Mouse (Mus musculus): Measurements from ENCODE around the gene Vegfa. TPM values are rescaled to one million over a fixed set of nuclear protein-coding genes. Genes with fewer than 3 reads are reported as not detected.

Vegfa gene
- polyA plus RNA-seq, 1 experiment from 2014 or later, result 6.0 TPM

GRCm38 (mm10) chr17:46025207-46025606 lies 7.0 kb downstream of the Vegfa start:
- Histone ChIP-seq H3K36me3 (peaks cover 54% of the 10 kb centered on the region), H3K4me1 (replicated peaks) (peaks cover 66% of the 10 kb centered on the region), H3K27ac (no peak overlapping the region)

GRCm38 (mm10) chr17:46024192-46024591 lies 8.0 kb downstream of the Vegfa start:
- Histone ChIP-seq H3K9me3 (replicated peaks) (no peaks in the 10 kb centered on the region), H3K9ac (no peak overlapping the region), H3K4me2 (no peak overlapping the region), H3K36me3 (peaks cover 63% of the 10 kb centered on the region), H3K27ac (no peak overlapping the region), H3K4me1 (replicated peaks) (peaks cover 63% of the 10 kb centered on the region), H3K27me3 (no peaks in the 10 kb centered on the region), H3K4me3 (no peak overlapping the region)
- no peak for ATAC-seq (replicated peaks; ENCODE audit: insufficient number of reproducible peaks, insufficient read depth, low FRiP score, low read depth)
- WGBS, result 87% methylated on average over 5 of the region's 5 CpGs

More at GRCm38 (mm10) chr17:46025207-46025606, 7.0 kb downstream of the Vegfa start:
- no peak overlapping the region for H3K9ac ChIP-seq
- H3K27me3 ChIP-seq, result no peaks in the 10 kb centered on the region
- 93% methylated on average over 15 of the region's 15 CpGs for WGBS
- ATAC-seq (replicated peaks; ENCODE audit: insufficient number of reproducible peaks, insufficient read depth, low FRiP score, low read depth), result no peak
- no peak overlapping the region for H3K4me3 ChIP-seq
- no peak overlapping the region for H3K4me2 ChIP-seq
- H3K9me3 ChIP-seq (replicated peaks), result no peaks in the 10 kb centered on the region

GRCm38 (mm10) chr17:46023572-46023971 lies 8.6 kb downstream of the Vegfa start:
- Histone ChIP-seq H3K9me3 (replicated peaks) (no peaks in the 10 kb centered on the region), H3K36me3 (peaks cover 68% of the 10 kb centered on the region), H3K4me3 (no peak overlapping the region), H3K4me2 (no peak overlapping the region), H3K27ac (no peak overlapping the region), H3K27me3 (no peaks in the 10 kb centered on the region), H3K4me1 (replicated peaks) (peaks cover 60% of the 10 kb centered on the region), H3K9ac (no peak overlapping the region)
- ATAC-seq (replicated peaks; ENCODE audit: insufficient number of reproducible peaks, insufficient read depth, low FRiP score, low read depth), result no peak
- 91% methylated on average over 8 of the region's 8 CpGs for WGBS

- H3K27me3 ChIP-seq, result no peaks in the 10 kb centered on the region
- ATAC-seq (replicated peaks; ENCODE audit: insufficient number of reproducible peaks, insufficient read depth, low FRiP score, low read depth), result no peak
- no peak overlapping the region for H3K27ac ChIP-seq
- no peak overlapping the region for H3K9ac ChIP-seq
- H3K4me1 ChIP-seq (replicated peaks), result peaks cover 59% of the 10 kb centered on the region
- WGBS, result 59% methylated on average over 6 of the region's 6 CpGs
- no peak overlapping the region for H3K4me3 ChIP-seq
- H3K4me2 ChIP-seq, result no peak overlapping the region
- peaks cover 73% of the 10 kb centered on the region for H3K36me3 ChIP-seq
- no peaks in the 10 kb centered on the region for H3K9me3 ChIP-seq (replicated peaks)
These were observed 9.2 kb downstream of the Vegfa start for GRCm38 (mm10) chr17:46022934-46023333.

- Histone ChIP-seq H3K36me3 (peaks cover 78% of the 10 kb centered on the region), H3K27me3 (no peaks in the 10 kb centered on the region), H3K4me3 (no peak overlapping the region), H3K4me1 (replicated peaks) (peaks cover 57% of the 10 kb centered on the region), H3K4me2 (no peak overlapping the region), H3K9ac (no peak overlapping the region), H3K9me3 (replicated peaks) (no peaks in the 10 kb centered on the region), H3K27ac (no peak overlapping the region)
- 87% methylated on average over 4 of the region's 4 CpGs for WGBS
- no peak for ATAC-seq (replicated peaks; ENCODE audit: insufficient number of reproducible peaks, insufficient read depth, low FRiP score, low read depth)
These were observed 9.7 kb downstream of the Vegfa start for GRCm38 (mm10) chr17:46022427-46022826.

GRCm38 (mm10) chr17:46021760-46022159 lies 10.4 kb downstream of the Vegfa start:
- no peak overlapping the region for H3K9ac ChIP-seq
- H3K27me3 ChIP-seq, result no peaks in the 10 kb centered on the region
- no peak for ATAC-seq (replicated peaks; ENCODE audit: insufficient number of reproducible peaks, insufficient read depth, low FRiP score, low read depth)
- no peaks in the 10 kb centered on the region for H3K9me3 ChIP-seq (replicated peaks)
- WGBS, result 93% methylated on average over 9 of the region's 9 CpGs
- H3K4me3 ChIP-seq, result no peak overlapping the region
- H3K36me3 ChIP-seq, result peaks cover 78% of the 10 kb centered on the region
- no peak overlapping the region for H3K27ac ChIP-seq
- H3K4me2 ChIP-seq, result no peak overlapping the region
- H3K4me1 ChIP-seq (replicated peaks), result peaks cover 51% of the 10 kb centered on the region

- Histone ChIP-seq H3K4me2 (no peak overlapping the region), H3K4me1 (replicated peaks) (peaks cover 45% of the 10 kb centered on the region), H3K4me3 (no peak overlapping the region), H3K9me3 (replicated peaks) (no peaks in the 10 kb centered on the region), H3K27ac (no peak overlapping the region), H3K27me3 (no peaks in the 10 kb centered on the region), H3K9ac (no peak overlapping the region), H3K36me3 (peaks cover 84% of the 10 kb centered on the region)
- no peak for ATAC-seq (replicated peaks; ENCODE audit: insufficient number of reproducible peaks, insufficient read depth, low FRiP score, low read depth)
- WGBS, result 88% methylated on average over 7 of the region's 7 CpGs
These were observed 11.0 kb downstream of the Vegfa start for GRCm38 (mm10) chr17:46021173-46021572.

- no peaks in the 10 kb centered on the region for H3K27me3 ChIP-seq
- peaks cover 86% of the 10 kb centered on the region for H3K36me3 ChIP-seq
- no peaks in the 10 kb centered on the region for H3K9me3 ChIP-seq (replicated peaks)
- H3K4me1 ChIP-seq (replicated peaks), result peaks cover 39% of the 10 kb centered on the region
- no peak for ATAC-seq (replicated peaks; ENCODE audit: insufficient number of reproducible peaks, insufficient read depth, low FRiP score, low read depth)
- H3K27ac ChIP-seq, result no peak overlapping the region
- no peak overlapping the region for H3K4me3 ChIP-seq
- H3K4me2 ChIP-seq, result no peak overlapping the region
- no peak overlapping the region for H3K9ac ChIP-seq
- WGBS, result 68% methylated on average over 7 of the region's 7 CpGs
These were observed 11.6 kb downstream of the Vegfa start for GRCm38 (mm10) chr17:46020579-46020978.

GRCm38 (mm10) chr17:46018736-46019004 lies 13.5 kb downstream of the Vegfa start:
- Histone ChIP-seq H3K4me2 (no peak overlapping the region), H3K27ac (no peak overlapping the region), H3K36me3 (peaks cover 70% of the 10 kb centered on the region), H3K9me3 (replicated peaks) (no peaks in the 10 kb centered on the region), H3K4me3 (no peak overlapping the region), H3K27me3 (no peaks in the 10 kb centered on the region), H3K4me1 (replicated peaks) (peaks cover 33% of the 10 kb centered on the region), H3K9ac (no peak overlapping the region)
- ATAC-seq (replicated peaks; ENCODE audit: insufficient number of reproducible peaks, insufficient read depth, low FRiP score, low read depth), result no peak
- WGBS, result 78% methylated on average over 10 of the region's 10 CpGs

GRCm38 (mm10) chr17:46017946-46018735 lies 14.0 kb downstream of the Vegfa start:
- Histone ChIP-seq H3K9me3 (replicated peaks) (no peaks in the 10 kb centered on the region), H3K4me1 (replicated peaks) (peaks cover 28% of the 10 kb centered on the region), H3K4me2 (no peak overlapping the region), H3K9ac (no peak overlapping the region), H3K27ac (no peak overlapping the region), H3K36me3 (peaks cover 65% of the 10 kb centered on the region), H3K4me3 (no peak overlapping the region), H3K27me3 (no peaks in the 10 kb centered on the region)
- 0 out of 2 replicates have a peak, but pooled peaks have one; percentile 19 for ATAC-seq (replicated peaks; ENCODE audit: insufficient number of reproducible peaks, insufficient read depth, low FRiP score, low read depth)
- WGBS, result 61% methylated on average over 24 of the region's 24 CpGs

GRCm38 (mm10) chr17:46016617-46017016 lies 15.6 kb downstream of the Vegfa start:
- 87% methylated on average over 5 of the region's 5 CpGs for WGBS

GRCm38 (mm10) chr17:46015967-46016366 lies 16.2 kb downstream of the Vegfa start:
- Histone ChIP-seq H3K36me3 (peaks cover 43% of the 10 kb centered on the region), H3K4me3 (no peak overlapping the region), H3K27ac (no peak overlapping the region), H3K4me1 (replicated peaks) (peaks cover 22% of the 10 kb centered on the region), H3K27me3 (no peaks in the 10 kb centered on the region), H3K4me2 (no peak overlapping the region), H3K9ac (no peak overlapping the region), H3K9me3 (replicated peaks) (no peaks in the 10 kb centered on the region)
- no peak for ATAC-seq (replicated peaks; ENCODE audit: insufficient number of reproducible peaks, insufficient read depth, low FRiP score, low read depth)
- WGBS, result 80% methylated on average over 6 of the region's 6 CpGs

More at GRCm38 (mm10) chr17:46016617-46017016, 15.6 kb downstream of the Vegfa start:
- Histone ChIP-seq H3K4me1 (replicated peaks) (peaks cover 25% of the 10 kb centered on the region), H3K36me3 (peaks cover 50% of the 10 kb centered on the region), H3K27ac (no peak overlapping the region), H3K9me3 (replicated peaks) (no peaks in the 10 kb centered on the region), H3K4me2 (no peak overlapping the region), H3K9ac (no peak overlapping the region), H3K27me3 (no peaks in the 10 kb centered on the region), H3K4me3 (no peak overlapping the region)
- no peak for ATAC-seq (replicated peaks; ENCODE audit: insufficient number of reproducible peaks, insufficient read depth, low FRiP score, low read depth)
